Mouse (Mus musculus): Measurements from ENCODE around the gene Ajap1. TPM values are rescaled to one million over a fixed set of nuclear protein-coding genes. Genes with fewer than 3 reads are reported as not detected.

Ajap1 gene
- 10 to 100 TPM; 57.4 to 58.1 TPM for total RNA-seq (2021)
- long read RNA-seq, experiment 1, transcript Ajap1-201 (6 exons, 3,048 nt): major isoform, 100 of 111 reads
- long read RNA-seq, experiment 1, partial matches to known transcripts: 7 of 111 reads
- long read RNA-seq, experiment 1, other reads (novel, unspliced or antisense): 4 of 111 reads
- long read RNA-seq, experiment 2, transcript Ajap1-201 (6 exons, 3,048 nt): major isoform, 71 of 85 reads
- long read RNA-seq, experiment 2, partial matches to known transcripts: 5 of 85 reads
- long read RNA-seq, experiment 2, other reads (novel, unspliced or antisense): 9 of 85 reads

DNA sequence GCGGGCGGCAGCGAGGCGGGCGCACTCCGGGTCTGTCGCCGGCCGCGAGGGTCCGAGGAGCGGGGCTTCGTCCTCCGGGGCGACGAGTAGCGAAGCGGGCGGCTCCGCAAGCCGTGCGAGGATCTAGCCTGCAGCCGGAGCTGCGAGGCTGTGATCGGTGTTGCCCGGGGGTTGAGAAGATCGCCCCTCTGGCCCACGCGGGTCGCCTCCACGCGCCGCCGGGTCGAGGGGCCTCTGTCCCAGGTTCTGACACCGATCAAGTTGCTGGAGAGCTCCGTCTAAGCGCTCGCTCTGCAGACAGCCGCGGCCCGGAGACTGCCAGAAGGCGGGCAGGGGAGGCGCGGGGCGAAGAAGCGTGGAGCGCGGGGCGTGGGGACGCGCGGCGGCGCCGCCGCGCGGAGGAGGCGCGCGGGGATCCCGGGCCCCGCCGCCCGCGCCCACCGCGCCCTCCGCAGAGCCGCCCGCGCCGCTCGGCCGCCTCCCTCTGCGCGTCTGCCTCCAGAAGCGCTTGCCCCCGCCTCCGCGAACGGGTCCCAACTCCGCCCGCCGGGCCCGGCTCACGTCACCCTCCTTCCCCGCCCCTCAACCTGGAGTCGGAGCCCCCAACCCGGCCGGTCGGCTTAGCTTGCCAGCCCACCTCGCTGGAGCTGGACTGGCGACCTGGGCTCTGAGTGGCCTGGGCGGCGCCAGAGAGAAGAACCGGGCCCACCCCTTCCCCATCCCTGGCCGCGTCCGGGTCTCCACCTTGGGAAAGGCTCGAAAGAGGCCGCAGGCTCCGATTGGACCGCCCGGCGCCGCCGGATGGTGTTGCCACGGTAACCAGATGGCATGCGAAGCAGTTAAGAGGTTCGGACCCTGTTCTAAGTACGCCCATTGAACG lies at the start of gene Ajap1:
Ajap1 (minus strand) TSS at position 353 of the 880 bp plus-strand sequence.
- peak; percentile 71 to 83 for DNase-seq (ENCODE audit: low spot score in 2 of 2)

DNA sequence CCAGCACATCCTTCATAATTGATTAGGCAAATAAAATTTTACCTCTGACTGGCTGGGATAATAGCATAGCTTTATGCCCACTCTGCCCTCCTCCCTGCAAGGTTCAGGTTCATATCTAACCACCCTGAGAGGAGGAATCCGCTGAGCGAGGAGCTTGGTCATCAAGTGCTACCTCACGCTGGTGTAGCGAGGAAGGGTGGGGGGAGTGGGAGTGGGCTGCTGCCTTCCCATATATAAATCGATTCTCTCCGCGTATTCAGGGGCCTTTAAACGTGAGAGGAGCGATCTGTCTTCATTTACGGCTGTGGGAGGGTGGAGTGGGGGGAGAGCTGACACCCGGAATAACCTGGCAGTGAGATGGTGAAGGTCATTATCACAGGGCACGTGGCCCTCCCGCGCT lies 47.9 kb upstream of the Ajap1 start:
- no peak for DNase-seq (ENCODE audit: low spot score in 2 of 2)

DNA sequence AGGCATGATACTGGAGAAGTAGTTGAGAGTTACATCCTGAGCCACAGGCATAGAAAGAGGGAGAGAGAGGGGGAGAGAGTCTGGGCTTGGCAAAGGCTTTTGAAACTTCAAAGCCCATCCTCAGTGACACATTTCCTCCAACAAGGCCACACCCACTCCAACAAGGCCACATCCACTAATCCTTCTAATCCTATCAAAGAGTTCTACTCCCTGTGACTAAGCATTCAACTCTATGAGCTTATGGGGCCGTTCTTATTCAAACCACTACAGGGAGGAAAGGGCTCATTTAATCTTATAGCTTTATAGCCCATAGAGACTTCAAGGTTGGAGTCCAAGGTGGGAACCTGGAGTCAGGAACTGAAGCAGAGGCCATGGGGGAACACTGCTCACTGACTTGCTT lies 39.0 kb upstream of the Ajap1 start:
- DNase-seq (ENCODE audit: low spot score in 2 of 2): no peak

DNA sequence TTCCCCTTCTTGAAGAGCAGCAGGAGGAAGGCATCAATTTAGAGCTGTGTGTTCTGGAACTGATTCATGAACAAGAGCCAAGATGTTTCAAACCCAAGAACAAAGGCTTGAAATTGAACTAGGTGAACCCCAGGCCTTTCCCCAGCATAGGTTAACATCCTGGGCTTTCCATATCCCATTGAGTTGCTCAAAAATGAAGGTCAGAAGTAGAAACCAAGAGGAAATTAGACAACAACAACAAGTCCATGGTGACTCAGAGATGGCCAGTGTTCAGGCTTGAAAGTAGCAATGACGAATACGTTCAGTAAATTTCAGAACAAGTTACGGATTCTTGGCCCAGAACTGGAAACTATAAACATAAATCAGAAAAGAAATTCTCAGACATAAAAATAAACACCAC lies 37.3 kb upstream of the Ajap1 start:
- DNase-seq (ENCODE audit: low spot score in 2 of 2): no peak

DNA sequence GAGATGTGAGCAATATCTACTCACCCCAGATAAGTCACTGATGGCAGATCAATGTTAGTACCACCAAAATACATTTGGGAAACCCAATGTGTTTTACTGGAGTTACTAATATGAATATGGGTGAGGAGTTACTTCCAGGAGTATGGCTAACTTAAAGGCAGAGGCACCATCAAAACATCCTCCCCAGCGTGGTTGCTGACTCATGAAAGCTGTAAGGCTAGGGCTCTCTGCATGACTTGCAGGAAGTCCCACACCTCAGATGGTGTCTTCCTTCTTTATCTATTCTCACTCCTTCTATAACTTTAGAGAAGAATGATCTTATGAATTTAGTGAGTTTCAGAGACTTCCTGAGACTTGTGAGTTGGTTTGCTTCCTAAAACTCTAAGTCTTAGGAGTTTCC lies 36.7 kb upstream of the Ajap1 start:
- no peak for DNase-seq (ENCODE audit: low spot score in 2 of 2)

DNA sequence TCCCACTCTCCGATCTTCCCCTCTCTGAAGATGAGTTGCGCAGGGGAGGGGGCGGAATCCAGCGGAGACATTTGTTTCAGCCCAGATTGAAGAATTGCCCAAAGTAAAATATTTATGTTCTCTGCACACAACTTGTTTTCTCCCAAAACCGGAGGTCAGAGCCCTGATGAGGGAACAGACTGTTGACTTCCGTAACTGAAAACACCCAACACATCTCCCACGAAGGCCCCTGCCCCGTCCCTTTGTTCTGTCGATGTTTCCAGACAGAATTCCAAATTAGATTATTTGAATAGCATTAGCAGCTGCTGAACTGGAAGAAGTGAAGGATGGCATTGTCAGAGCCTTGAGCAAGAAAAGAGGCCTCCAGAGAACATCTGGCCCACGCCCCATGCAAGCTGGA lies 33.2 kb upstream of the Ajap1 start:
- DNase-seq (ENCODE audit: low spot score in 2 of 2): no peak

DNA sequence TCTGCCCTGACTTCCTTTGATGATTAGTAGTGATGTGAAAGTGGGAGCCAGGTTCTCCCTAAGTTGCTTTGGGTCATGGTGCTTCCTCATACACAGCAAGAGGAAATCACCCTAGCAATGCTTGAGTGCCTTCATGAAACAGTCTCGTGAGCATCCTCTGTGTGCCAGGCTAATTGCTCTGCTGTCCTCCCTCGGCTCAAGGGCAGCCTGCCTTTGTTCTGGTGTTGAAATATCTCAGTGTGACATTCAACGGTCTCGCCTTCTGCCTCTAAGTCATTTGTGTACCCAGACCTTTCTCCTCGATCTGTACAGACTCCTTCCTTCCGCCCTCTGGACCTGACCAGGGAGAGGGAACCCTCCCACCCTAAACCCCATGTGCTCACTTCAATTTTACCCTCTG lies 31.5 kb upstream of the Ajap1 start:
- DNase-seq (ENCODE audit: low spot score in 2 of 2): no peak

DNA sequence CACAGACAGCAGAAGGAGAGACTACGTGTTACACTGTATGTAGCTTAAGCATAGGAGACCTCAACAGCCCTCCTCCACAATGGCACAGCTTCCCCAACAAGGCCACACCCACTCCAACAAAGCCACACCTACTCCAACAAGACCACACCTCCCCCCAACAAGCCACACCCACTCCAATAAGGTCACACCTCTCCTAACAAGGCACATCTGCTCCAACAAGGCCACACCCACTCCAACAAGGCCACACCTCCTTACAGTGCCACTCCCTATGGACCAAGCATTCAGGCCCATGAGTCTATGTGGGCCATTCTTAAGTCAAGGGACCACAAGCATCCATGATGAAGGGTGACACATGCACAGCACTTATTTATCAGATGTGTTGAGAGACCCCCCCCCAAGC lies 28.9 kb upstream of the Ajap1 start:
- no peak for DNase-seq (ENCODE audit: low spot score in 2 of 2)

DNA sequence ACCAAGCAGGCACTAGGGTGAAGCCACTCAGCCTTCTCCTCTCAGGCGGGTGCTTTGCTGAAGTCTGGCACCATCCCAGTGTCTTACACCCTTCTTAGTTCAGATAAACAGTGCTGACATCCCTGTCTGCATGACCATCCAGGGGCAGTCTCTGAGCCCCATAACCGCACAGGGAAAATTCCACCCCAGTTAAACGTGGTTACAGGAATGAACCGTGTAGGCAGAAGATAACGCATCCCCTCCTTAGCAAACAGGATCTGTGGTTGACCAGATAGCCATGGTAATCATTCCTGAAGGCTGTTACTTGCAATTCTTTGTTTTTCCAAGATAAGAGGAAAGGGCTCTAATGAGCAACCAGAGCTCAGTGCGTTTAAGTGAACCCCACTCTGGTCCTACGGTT lies 19.3 kb upstream of the Ajap1 start:
- DNase-seq (ENCODE audit: low spot score in 2 of 2): no peak

DNA sequence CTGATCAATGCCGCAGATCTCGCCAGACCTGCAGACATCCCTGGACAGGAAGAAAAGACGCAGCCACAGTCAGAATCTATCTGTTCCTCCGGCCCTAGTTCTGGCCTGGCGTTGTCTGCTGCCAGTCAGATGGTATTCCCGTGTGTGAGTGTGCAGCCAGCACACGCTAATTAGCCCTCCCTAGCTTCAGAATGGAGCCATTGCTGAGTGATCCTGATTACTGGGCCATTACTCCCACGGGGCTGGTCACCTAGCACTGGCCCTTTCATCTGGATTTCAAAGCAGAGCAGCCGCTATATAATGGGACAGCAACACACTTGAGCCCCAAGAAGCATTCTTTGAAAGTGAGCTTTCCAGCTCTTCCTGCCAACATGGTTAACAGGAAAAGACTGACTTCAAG lies 9.8 kb upstream of the Ajap1 start:
- no peak for DNase-seq (ENCODE audit: low spot score in 2 of 2)

DNA sequence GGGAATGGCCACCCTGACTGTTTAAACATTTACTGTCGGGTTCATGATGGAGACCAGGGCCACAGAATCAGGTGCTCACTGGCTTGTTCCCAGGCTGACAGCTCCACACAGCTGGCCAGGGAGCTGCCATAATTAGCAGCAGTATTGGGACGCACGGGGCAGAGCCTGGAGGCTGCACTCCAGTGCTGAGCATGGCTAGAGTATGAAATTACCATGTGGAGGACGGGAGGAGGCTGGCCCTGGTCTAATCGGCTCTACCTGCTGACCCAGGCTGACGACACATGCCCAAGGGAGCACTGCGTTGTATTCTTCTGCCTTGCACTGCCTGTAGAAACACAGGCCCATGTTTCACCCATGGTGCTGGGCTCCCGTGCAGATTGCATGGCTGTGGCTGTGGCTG lies 6.5 kb upstream of the Ajap1 start:
- no peak for DNase-seq (ENCODE audit: low spot score in 2 of 2)

DNA sequence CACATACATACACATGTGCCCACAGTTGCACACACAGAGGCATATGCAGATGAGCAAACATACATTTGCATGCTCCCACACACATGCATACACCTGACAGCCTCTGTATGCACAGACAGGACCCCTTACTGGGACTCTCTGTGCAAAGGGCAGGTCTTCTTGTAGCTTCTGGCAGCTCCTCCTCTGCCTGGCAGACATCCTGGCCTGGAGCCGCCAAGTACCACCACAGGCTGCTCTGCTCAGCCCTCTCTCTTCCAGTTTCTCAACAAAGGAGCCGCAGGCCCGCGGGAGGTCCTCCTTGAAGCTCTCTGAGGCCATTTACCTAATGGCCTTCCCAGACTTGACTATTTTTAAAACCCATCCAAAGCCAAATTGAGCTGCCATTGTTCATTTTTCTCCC lies 3.3 kb upstream of the Ajap1 start:
- DNase-seq (ENCODE audit: low spot score in 2 of 2): no peak

DNA sequence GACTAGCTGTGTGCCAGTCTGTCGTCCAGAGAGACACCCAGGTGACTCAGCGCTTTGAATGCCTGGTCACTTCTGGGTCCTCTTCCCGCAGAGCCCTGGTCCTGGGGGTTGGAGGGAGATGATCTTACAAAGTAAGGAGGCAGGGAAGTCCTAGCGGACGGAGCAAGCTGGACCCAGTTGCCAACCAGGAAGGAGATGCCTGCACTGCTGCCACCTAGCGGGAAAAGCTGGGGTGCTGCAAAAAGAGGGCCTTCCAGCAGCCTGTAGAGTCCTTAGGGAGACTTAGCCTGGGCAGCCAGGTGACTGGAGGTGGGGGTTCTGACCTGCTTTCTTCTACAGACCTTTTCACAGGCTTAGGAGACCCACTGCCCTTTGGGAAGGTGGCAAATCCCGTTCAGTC lies 1.8 kb upstream of the Ajap1 start:
- DNase-seq (ENCODE audit: low spot score in 2 of 2): peak; percentile 86 to 89

DNA sequence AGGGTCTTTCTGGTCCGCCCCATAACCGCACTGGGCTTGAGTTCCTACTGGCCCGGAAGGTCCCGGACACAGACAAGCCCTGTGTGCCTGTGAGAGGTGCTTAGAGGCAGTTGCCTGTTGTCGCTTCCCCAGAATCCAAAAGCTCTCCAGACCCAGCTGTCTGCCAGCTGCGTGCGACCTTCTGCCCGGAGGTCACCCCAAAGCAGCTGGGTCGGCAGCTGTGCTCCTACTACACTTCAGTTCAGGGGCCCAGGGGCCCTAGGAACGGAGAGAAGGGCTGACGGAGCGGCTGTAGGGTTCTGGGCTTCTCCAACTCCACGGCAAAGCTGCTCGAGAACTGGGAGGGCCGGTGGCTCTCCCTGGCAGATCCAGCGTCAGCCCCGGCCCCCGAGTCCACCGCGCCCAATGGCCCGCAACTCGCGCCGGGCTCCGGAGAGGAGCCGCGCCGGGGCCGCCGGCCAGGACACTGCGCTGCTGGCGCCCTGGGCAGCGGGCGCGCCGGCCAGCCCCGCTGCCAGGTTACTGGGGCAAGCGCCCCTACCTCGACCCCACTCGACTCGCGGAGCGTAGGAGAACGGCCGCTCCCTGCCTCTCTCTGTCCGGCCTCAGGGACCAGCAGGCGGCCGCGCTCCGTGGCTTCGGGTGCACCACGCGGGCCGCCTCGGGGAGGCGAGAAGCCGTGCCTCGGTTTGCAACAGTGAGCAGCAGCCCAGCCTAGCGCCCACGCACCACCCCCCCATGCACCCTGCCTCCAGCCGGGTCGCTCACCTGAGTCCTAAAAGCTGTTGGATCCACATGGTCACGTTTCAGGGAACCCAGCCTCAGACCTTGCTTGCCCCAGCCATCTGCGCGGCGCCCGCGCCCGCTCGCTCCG lies 1.0 kb downstream of the Ajap1 start:
- no peak for DNase-seq (ENCODE audit: low spot score in 2 of 2)

DNA sequence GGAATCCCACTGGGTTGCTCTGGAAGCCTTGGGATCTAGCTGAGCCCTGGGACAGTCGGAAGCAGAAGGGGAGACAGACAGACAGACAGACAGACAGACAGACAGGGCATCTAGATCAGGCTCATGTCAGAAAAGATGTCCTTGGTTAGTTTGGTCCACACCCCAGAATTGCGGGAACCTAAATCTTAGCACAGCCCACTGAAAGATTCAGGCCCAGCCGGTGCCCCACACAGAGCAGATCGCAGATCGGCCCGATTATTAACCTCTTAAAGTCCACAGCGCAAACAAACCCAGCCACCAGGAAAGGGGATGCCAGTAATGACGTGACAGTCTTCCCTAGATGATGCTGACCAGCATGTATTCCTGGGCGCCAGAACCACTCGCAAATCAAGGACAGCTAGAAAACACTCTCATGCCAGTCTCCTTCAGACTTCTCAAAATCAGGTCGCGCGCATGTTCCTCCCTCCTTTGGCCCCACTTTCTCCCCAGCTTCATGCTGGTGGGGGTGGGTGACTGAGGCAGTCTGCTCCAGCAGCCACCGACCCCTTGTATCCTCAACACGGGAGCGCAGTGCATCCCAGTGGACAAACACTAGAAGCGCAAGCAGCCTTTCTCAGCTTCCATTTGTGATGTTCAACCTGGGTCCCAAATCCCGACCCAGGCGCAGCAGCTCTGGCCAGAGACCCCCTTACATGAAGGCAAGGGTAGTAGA lies 1.9 kb downstream of the Ajap1 start:
- peak; percentile 69 to 78 for DNase-seq (ENCODE audit: low spot score in 2 of 2)

DNA sequence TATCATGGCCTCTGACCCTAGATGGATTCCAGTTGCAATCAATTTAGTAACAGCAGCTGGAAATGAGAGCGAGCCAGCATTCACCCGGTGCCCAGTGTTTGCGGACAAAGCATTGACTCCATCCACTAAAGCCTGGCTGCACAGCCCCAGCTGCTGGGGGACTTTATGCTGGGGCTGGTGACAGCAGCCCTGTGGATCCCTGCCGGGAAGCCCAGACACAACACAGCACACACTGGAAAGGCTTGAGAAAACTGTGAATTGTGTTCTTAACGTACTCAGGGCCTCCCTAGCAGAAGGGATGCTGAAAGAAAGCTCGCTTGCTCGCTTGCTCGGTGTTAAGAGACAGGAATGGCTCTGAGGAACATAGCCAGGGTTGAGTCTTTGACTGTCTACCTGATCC lies 3.5 kb downstream of the Ajap1 start:
- no peak for DNase-seq (ENCODE audit: low spot score in 2 of 2)

DNA sequence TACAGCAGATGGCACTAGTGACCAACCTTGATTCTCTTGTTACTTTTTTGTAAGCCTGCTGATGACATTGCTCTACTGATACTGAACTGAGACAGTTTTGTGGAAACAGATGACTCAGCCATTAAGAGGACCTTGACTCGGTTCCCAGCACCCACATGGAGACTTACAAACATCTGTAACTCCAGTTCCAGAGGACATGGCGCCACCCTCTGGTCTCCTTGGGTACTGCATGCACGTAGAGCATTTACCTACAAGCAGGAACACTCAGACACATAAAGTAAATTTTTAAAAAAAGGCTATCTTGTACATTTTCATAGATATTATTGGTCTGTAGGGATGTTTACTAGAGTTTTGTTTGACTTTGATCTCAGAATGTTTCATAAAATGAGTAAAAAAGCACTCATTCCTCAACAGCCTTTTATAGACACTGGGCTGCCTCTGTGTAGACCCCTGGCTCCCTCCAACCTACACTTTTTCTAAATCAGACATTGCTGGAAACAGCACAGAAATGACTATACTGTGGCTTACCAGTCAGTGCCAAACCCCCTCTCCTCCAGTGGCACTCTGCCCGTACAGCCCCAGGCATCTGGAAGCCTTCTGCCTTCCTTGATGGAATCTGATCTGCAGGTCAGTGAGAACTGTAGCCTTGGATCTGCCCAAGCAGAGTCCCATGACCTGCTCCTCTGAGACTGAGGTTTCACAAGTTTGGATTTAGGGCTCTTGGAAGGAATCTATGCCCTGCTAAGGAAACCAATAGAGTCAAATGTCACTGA lies 8.9 kb downstream of the Ajap1 start:
- DNase-seq (ENCODE audit: low spot score in 2 of 2): no peak

DNA sequence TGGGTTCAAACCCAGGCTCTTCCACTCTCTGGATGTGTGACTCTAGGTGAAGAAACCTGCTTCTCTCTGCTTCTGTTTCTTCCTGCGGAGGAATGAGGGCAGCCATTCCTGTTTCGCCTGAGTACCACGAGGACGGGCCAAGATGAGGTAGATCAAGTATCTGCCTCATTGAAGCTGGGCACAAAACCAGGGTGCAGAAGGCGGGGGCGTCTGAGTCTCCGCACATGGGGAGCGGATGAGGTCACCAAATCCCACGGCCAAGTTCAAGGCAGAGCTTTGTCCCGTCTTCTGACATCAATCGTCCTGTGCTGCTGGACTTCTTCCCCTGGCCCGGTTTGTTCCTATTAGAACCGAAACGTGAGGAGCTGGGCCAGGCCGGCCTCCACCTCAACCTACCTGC lies 12.9 kb downstream of the Ajap1 start:
- DNase-seq (ENCODE audit: low spot score in 2 of 2): peak; percentile 61 to 62

DNA sequence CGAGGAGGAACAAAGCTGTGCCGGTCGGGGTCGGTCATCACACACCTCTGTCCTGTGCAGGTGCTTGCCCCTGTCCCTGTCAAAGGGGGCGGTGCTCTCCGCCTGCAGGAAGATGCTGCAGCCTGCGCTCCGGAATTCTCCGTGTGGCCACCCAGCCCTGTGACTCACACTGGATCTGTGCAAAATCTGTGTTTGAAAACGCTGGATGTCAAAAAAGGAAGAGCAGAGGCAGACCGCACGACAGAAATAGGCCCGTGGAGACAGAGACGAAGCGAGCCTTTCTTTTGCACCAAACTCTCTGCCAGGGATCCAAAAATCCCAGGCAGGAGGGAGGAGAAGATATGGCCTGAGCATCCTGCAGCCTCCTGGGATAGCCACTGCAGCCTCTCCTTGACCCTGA lies 22.7 kb downstream of the Ajap1 start:
- DNase-seq (ENCODE audit: low spot score in 2 of 2): peak; percentile 67 to 81

DNA sequence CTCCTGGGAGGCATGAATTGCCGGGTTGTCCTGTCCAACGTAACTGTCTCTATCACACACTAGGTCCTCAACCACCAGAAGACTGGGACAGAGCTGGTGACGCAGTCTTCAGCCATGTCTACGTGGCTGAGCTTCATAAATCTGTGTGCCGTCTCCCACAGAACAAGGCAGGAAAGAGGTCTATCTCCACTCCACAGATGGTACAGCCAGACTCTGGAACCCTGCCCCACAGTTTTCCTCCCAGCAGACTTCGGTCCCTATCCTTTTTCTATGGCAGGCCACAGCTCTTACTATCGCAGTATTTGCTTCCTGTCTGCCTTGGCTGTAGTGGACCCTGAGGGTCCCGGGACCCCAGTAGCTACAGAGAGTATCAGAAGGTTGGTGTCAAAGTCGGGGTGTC lies 23.1 kb downstream of the Ajap1 start:
- DNase-seq (ENCODE audit: low spot score in 2 of 2): peak in 1 of 2 experiments; percentile 47

Measured in left cerebral cortex, adult 18-20 months (tissue).